Mouse (Mus musculus): ENCODE measurements around the gene Slc41a3.

DNA sequence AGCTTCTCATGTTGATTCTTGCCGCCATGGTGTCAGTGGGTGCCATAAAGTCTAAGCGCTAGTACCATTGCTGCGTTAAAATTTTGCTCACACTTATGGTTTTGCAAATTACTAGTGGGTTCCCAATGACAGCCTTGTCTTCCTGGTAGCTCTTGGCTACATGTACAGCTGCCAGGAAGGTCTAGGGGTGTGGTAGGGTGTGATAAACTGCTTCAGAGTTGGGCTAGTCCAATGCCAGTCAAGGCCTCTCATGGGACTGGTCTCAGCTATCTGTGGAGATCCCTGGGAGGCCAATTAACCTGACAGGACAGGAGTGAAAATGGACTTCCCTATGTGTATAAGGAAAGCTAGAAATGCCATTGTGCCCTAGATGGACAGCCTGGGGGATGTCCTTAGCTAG is 2.2 kb upstream of the Slc41a3 start:
- TF ChIP-seq GATA1 (IDR thresholded peaks at IDR 0.05; ENCODE audit: low read length): no peak
- no peak for TF ChIP-seq TAL1 (IDR thresholded peaks at IDR 0.05; ENCODE audit: low read length)

Data from erythroblast, embryonic 14.5 days (primary cell).